Mouse (Mus musculus) adrenal gland, postnatal 25 days (tissue): Measurements from ENCODE around the gene LTO1. TPM values are rescaled to one million over a fixed set of nuclear protein-coding genes. Genes with fewer than 3 reads are reported as not detected.

Experiments used
- DNase-seq: peaks from one replicate; pipeline ENCODE4 v3.0.0; 2021; ENCODE audit warnings: mixed read lengths
- total RNA-seq: library from RNA; stranded (reverse); gene quantifications from 2 replicates; pipeline ENCODE4 v1.2.3, GENCODE M21; 2021

LTO1 gene
- total RNA-seq, 1 experiment from 2014 or later, result 27.1 TPM

DNA sequence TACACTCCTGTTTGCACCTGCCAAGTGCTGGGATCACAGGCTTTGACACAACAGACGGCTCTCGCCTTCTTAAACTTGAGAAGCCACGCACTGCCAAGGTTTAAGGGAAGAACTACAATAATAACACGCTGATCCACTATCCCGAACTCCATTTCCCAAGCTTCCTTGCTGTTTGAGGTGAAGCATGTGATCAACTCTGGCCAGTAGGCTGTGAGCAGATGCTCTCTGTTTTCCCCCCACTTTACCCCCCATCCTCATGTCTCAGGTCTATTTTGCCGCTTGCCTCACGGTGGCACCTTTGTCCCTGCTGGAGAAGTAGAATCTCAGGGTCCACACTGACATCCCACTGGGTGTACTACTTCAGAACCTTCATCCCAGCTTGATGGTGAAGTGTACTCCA lies 6.2 kb upstream of the LTO1 start:
- no peak for DNase-seq

DNA sequence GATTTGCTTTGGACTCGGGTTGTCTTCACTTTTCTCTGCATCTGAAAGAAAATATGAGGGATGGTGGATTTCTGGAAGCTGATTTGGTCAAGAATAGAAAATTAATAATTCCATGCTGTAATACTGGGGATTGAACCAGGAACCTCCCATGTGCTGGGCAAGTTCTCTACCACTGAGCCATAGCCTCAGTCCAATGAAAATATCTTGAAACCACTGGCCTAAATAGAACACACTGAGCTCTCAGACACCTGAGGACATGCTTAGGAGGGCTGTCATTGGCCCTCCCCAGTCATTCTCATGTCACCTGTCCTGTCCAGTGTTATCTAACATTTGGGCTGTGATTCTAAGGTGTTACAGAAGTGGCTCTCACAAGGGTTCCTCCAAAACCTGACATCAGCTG lies 3.8 kb upstream of the LTO1 start:
- DNase-seq, result no peak

DNA sequence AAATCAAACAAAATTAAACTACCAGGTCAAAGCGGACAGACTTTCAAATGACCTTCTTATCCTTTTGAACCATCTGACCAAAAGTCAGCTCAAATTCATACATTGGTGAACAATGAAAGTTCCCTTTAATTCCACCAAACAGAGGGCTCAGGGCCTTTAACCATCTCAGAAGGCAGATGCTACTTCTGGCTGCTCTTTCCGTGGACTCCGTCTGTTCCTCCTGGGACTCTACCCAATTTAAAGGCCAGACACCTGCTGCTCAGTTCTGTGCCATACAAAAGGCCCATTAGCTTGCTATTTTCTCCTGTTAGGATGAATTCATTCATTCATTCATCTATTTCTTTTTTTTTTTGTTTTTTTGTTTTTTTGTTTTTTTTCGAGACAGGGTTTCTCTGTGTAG lies 2.0 kb upstream of the LTO1 start:
- DNase-seq, result no peak

- no peak for DNase-seq
Measured at GRCm38 (mm10) chr7:144914296-144914947, 478 bp upstream of the LTO1 start.

DNA sequence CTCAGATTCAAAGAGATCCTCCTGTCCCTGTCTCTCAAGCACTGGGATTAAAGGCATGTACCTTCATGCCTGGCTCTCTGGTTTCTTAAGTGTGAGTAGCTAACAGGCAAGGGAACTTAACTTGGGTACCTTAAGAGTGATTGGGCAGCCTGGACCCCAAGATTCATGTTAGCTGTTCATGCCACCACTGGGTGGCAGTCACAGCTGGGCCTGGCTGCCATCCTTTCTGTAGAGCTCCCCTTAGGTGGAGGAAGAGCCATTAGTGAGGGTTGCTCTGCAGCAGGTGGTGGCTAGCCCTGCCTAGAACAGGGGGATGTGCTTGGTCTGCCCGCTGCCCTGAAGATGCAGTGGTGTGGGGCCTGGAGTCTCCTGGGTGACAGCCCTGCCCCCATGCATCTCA lies 3.9 kb downstream of the LTO1 start:
- no peak for DNase-seq

DNA sequence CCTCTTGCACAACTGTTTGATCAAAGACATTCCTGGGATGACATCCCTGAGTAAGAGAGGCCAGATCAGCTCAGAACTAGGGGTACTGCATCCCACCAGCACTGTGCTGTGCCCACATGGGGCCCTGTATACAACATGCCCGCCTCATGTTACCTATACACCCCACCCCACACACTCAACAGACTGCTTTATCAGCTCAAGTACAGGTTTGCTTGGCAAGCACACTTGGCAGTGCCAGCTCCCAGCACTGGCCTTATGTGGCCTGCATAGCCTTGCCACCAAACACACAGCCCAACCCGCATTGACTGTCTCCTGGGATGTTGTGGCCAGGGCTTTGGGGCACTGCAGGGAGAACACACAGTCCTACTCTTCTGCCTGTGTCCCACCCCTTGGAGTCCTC lies 12.7 kb downstream of the LTO1 start:
- DNase-seq, result peak; percentile 5

DNA sequence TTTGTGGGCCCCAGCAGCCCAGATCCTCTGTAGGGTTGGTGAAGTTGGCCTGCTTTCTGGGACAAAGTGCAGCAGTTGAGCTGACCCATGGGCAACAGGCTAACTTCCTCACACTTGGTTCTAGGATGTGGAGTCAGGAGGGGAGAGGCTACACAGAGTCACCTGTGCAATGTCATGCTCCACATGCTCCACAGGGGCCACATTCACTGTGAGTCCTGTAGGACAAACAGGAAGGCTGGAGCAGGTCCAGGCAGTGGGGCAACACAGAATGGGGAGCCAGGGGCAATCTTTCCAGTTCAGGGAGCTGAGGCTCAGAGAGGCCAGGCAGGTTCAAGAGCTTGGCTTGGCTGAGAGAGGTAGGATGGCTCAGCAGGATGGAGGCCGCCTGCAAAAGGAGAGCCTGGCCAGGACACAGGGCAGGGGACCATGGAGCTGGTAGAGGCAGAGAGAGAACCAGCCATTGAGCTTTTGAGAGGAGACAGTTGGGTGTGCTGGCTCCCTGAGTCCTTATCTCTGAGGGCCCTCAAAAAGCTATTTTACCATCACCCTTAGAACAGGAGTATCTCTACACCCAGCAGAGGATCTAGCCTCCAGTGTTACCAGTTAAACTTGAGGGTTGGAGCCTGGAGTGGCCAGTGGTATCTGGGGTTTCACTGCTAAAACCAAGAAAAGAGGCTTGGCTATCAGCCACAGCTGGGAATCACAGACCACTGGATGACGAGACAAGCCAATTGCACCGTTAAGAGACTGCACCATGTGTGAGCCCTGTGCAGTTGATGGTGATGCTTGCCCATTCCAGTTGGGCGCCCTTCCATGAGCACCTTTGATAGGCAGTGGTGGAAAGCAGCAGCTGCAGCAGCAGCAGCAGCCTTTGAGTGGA lies 13.3 kb downstream of the LTO1 start:
- DNase-seq, result peak; percentile 16

GRCm38 (mm10) chr7:144928889-144929210 lies 13.9 kb downstream of the LTO1 start:
- no peak for DNase-seq

- no peak for DNase-seq
Measured at GRCm38 (mm10) chr7:144929506-144929905, 14.6 kb downstream of the LTO1 start.

DNA sequence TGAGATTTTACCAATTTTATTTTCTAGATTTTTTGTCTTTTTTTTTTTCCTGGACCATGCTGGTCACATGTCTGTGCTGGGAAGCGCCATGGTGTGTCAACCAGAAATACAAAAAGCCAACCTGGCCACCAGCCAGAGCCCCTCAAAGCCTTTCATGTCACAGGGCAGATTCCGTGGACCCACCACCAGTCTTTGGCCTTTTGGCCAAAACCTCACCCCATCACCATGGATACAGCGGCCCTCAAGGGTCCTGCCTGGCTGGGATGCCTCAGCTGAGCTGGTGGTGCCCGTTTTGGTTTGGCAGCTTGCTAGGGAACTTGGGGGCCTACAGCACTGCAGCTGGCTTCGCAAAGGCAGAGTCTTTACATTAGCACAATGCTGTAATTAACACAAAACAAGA lies 15.0 kb downstream of the LTO1 start:
- no peak for DNase-seq

DNA sequence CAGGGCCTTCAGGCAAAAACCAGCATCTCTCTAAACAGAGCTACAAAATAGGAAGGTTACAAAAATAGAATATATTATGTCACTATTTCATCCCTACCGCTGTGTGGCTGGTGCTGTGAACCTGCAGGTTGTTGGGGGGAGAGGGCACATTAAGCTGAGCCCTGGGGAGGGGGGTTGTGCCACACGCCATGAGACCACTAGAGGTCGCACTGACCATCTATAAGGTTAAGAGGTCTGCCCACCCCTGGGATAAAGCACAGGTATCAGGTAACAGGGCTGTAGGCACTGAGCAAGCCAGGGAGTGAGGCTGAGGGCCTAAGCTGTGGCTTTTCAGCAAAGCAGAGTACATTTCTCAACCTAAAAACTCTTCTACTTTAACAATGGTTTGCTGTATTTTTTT lies 16.9 kb downstream of the LTO1 start:
- peak; percentile 19 for DNase-seq

DNA sequence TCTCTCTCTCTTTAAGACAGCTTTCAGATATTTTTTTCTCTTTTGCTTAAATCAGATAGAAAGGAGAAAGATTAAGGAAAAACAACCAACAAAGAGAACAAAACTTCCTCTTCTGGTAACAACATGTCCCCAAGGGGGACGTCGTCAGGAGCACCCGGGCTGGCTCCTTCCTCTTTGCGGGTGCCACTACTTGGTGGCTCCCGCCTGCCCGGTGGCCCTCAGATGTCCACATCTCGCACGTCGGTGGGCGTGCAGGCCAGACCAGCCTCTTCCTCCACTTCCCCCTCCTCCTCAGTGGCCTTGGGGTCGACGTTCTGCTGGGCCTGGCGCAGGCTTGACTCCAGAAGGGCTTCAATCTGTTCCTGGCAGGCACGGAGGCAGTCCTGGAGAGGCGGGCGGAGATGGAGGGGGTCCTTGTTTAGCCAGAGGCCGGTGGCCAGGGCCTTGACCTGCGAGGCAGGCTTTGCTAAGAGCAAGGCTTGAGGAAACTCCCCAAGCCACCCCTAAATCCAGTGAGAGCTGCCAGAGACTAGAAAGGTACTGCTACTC lies 17.6 kb downstream of the LTO1 start:
- peak; percentile 19 for DNase-seq

- DNase-seq, result peak; percentile 23
Measured at GRCm38 (mm10) chr7:144933336-144933735, 18.4 kb downstream of the LTO1 start.

DNA sequence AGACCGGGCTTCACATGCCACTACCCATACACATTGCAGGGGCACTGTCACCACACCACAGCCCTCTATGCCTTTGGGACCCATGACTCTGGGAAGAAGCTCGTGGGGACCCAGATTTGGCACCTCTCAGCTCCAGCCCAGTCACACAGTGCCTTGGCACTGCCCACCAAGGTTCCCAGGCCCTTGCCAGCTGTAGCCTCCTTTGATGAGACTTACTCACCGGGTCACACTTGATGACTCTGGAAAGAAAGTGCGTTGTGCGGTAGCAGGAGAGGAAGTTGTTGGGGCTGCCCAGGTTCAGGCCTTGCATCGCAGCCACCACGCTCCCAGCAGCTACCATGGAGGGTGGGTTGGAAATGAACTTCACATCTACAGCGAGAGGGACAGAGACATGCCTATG lies 18.9 kb downstream of the LTO1 start:
- peak; percentile 46 for DNase-seq

DNA sequence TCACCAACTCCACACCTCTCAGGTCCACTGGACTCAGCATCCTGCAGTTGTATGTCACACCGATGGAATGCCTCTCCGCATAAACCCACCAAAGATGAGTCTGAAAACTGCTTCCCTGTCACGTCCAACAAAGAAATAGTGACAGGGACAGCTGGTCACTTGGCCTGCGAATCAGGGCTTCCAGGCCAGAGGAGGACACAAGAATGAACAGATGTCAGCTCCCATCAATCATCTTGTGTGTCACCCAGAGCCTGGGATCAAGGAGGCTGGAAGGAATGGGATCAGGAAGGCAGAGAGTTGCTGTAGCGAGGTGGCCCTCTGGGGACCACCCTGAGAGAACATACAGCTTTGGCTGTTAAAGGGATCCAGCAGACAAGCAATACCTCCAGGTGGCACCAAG lies 20.0 kb downstream of the LTO1 start:
- no peak for DNase-seq

DNA sequence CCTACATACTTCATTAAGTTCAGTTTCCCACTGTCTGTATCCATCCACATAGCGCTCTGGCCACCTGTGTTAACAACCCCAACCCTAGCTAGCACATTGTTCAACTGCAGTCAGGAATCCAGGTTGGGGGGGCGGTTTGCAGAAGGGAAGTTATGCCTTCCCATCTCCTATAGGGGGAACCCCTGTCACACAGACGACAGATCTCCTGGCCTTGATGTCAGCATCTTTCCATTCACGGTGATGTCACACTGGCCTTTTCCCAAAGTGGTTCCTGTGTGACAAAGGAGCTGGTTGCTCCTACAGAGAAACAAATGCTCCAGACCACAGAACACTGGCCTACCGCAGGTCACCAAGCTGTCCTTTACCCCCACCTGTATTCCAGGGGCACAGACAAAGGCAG lies 20.7 kb downstream of the LTO1 start:
- DNase-seq, result peak; percentile 24

DNA sequence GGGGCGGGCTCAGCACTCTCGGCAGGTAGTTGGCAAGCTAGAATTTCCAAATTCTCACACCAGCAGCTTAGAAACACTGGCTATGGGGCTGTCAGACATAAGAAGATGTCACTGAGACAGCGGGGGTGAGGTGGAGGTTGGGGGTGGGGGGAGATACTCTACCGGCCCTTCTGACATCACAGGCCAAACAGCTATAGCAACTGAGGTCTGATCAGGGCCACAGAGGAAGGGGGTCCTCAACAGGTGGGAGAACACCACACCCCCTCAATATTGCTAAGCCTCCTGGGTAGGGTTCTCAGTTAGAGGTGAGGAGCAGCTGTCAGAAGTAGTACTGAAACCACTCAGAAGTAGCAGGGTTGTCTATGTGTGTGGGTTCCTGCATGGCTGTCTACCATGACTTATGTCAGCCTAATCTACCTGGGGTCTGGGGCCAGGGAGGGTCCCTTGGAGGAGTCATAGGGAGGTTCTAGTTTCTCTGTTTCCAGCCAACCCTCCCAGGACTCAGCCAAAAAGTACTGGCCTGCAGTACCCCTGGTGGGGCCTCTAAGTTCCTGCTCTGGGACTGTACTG lies 21.5 kb downstream of the LTO1 start:
- DNase-seq, result no peak

- peak; percentile 93 for DNase-seq
Measured at GRCm38 (mm10) chr7:144937490-144937889, 22.6 kb downstream of the LTO1 start.

DNA sequence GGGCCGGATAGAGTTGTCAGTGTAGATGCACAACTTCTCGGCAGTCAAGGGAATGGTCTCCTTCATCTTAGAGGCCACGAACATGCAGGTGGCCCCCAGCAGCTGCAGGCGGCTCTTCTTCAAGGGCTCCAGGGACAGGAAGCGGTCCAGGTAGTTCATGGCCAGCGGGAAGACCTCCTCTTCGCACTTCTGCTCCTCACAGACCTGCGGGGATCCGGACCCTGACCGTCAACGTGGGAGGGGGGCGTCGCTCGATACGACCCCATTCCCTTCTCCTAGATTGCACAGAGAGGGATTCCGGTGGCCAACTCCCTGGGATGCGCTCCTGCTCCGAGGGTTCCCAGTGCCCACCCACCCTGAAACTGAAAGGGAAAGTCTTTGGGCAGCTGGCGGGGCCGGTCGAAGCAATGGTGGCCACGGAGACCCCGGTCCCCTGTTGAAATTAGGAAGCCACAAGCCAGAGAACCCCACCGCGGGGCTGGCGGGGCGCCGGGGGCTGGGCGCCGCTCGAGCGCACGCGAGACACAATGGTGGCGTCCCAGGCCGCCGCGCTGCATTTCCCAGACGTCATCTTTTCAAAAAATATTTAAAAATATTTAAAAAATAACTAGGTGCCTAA lies 23.1 kb downstream of the LTO1 start:
- peak; percentile 18 for DNase-seq

GRCm38 (mm10) chr7:144938661-144939343 lies 23.9 kb downstream of the LTO1 start:
- DNase-seq, result peak; percentile 38

GRCm38 (mm10) chr7:144939344-144940002 lies 24.6 kb downstream of the LTO1 start, which contains the start of gene Ccnd1:
TSS of gene Ccnd1 (minus strand) at chr7:144939925.
- DNase-seq, result peak; percentile 77
